Mouse (Mus musculus): ENCODE measurements around the gene Olfr106-ps. TPM values are rescaled to one million over a fixed set of nuclear protein-coding genes. Genes with fewer than 3 reads are reported as not detected.

Gene Olfr106-ps
- polyA plus RNA-seq (2012; rRNA removed): not detected in 2 replicates

DNA sequence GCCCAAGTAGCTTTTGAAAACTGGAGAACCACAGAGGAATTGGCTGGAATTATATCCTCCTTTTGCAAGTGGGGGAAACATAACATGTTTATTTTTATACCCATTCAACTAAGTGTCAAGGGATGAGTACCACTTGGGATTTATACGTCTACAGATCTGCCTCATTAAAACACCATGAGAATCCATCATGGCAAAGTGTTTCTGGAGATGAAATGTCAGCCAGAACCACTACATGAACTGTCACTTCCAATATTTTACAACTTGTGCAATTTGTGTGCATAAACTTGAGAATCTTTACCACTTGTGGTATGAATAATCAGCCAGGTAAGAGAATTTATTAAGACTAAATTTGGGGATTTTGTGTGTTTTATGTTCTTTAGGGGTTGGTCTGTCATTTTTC lies at the start of gene Olfr106-ps:
Olfr106-ps (plus strand) TSS at position 301 of the 400 bp plus-strand sequence.
- TF ChIP-seq POLR2A (IDR thresholded peaks at IDR 0.05; ENCODE audit: borderline replicate concordance, extremely low read depth, insufficient read depth, insufficient read length, poor library complexity, severe bottlenecking) (no peak), CTCF (IDR thresholded peaks at IDR 0.05; ENCODE audit: borderline replicate concordance, extremely low read depth, insufficient read depth, insufficient read length) (no peak)
- no peak for DNase-seq (ENCODE audit: low read depth)

DNA sequence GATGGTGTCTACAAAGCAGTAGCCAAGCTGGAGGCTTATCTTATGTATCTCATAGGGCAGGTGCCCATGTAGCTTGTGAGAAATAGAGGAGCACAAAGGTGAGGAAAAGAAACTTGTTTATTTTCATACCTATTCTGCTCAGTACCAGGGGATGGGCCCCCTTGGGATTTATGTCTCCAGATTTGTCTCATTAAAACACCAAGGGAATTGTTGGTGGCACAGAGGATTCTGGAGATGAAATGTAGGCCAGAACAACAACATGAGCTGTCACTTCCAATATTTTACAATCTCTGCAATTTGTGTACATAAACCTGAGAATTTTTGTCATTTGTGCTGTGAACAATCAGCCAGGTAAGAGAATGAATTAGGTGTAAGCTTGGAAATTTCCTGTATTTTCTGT lies 30.9 kb upstream of the Olfr106-ps start, which contains the start of gene Olfr104-ps:
Olfr104-ps (plus strand) TSS at position 301 of the 400 bp plus-strand sequence.
- no peak for TF ChIP-seq CTCF (IDR thresholded peaks at IDR 0.05; ENCODE audit: borderline replicate concordance, extremely low read depth, insufficient read depth, insufficient read length)
- DNase-seq (ENCODE audit: low read depth): no peak

DNA sequence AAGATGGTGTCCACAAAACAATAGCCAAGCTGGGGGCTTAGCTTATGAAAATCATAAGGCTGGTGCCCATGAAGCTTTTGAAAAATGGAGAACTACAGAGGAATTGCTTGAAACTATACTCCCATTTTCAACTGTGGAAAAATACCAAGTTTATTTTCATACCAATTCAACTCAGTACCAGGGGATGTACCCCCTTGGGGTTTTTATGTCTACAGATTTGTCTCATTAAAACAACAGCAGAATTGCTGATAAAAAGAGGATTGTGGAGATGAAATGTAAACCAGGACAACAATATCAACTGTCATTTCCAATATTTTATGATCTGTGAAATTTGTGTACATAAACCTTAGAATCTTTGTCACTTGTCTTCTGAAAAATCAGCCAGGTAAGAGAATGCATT lies 11.5 kb upstream of the Olfr106-ps start, which contains the start of gene Olfr105-ps:
Olfr105-ps (plus strand) TSS at position 301 of the 400 bp plus-strand sequence.
- TF ChIP-seq CTCF (IDR thresholded peaks at IDR 0.05; ENCODE audit: borderline replicate concordance, extremely low read depth, insufficient read depth, insufficient read length) (no peak), POLR2A (IDR thresholded peaks at IDR 0.05; ENCODE audit: borderline replicate concordance, extremely low read depth, insufficient read depth, insufficient read length, poor library complexity, severe bottlenecking) (no peak)
- DNase-seq (ENCODE audit: low read depth): no peak

GRCm38 (mm10) chr17:37398926-37399325 lies 8.7 kb downstream of the Olfr106-ps start, which contains the start of gene Olfr107:
TSS of gene Olfr107 (plus strand) at chr17:37399226.
- TF ChIP-seq CTCF (IDR thresholded peaks at IDR 0.05; ENCODE audit: borderline replicate concordance, extremely low read depth, insufficient read depth, insufficient read length): no peak
- TF ChIP-seq POLR2A (IDR thresholded peaks at IDR 0.05; ENCODE audit: borderline replicate concordance, extremely low read depth, insufficient read depth, insufficient read length, poor library complexity, severe bottlenecking): no peak
- DNase-seq (ENCODE audit: low read depth): no peak

DNA sequence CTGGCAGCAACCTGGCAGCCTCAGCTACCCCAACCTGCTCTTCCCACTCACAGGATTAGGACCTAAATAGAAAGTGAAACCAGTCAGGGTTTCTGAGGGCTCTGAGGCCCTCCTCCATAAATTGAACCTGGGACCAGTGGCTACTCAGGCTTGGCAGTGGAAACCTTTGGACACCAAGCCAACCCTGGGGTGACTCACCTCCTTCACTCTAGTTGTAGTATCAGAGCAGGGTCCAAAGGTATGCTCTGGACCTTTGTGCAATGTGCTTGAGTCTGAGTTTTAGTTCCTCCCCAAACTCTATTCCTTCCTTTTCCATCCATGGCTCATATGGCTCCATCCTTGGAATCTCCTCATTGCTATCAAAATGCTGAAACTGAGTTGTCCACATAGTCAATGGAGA lies 23.2 kb downstream of the Olfr106-ps start:
- TF ChIP-seq POLR2A (IDR thresholded peaks at IDR 0.05; ENCODE audit: borderline replicate concordance, extremely low read depth, insufficient read depth, insufficient read length, poor library complexity, severe bottlenecking) (no peak), CTCF (IDR thresholded peaks at IDR 0.05; ENCODE audit: borderline replicate concordance, extremely low read depth, insufficient read depth, insufficient read length) (no peak)
- DNase-seq (ENCODE audit: low read depth): no peak

DNA sequence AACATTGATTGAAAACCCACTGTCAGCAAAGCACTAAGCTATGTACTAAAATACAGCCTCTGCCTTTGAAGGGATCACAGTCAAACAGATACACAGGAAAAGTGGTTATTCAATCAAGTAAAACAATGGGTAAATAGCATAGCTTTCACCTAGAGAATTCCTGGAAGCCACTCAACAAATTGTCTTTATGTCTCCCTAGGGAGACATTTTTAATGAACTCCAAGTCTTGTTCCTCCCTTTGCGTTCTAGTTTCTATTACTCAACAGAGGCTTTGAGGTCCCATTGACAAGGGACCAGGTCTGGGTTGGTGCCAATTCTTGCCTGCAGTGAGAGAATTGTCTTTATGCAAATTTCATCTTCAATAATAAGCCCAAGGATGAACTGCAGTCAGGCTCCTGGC lies 55.0 kb downstream of the Olfr106-ps start, which contains the start of gene Olfr108:
Olfr108 (plus strand) TSS at position 301 of the 400 bp plus-strand sequence.
- TF ChIP-seq CTCF (IDR thresholded peaks at IDR 0.05; ENCODE audit: borderline replicate concordance, extremely low read depth, insufficient read depth, insufficient read length) (no peak), POLR2A (IDR thresholded peaks at IDR 0.05; ENCODE audit: borderline replicate concordance, extremely low read depth, insufficient read depth, insufficient read length, poor library complexity, severe bottlenecking) (no peak)
- no peak for DNase-seq (ENCODE audit: low read depth)

Other genes starting within 250 kb of the Olfr106-ps start
- gene Olfr93, start 228.9 kb upstream of the Olfr106-ps start, polyA plus RNA-seq (2012; rRNA removed): not detected in 2 replicates
- not detected in 2 replicates for gene Ubd, start 196.5 kb upstream of the Olfr106-ps start, polyA plus RNA-seq (2012; rRNA removed)
- not detected in 2 replicates for gene Olfr94, start 189.4 kb upstream of the Olfr106-ps start, polyA plus RNA-seq (2012; rRNA removed)
- 0.03 and 0.05 TPM in 2 replicates for gene Olfr95, start 177.3 kb upstream of the Olfr106-ps start, polyA plus RNA-seq (2012; rRNA removed)
- gene Olfr96, start 170.2 kb upstream of the Olfr106-ps start, polyA plus RNA-seq (2012; rRNA removed): not detected in 2 replicates
- gene Olfr97, start 153.1 kb upstream of the Olfr106-ps start, polyA plus RNA-seq (2012; rRNA removed): not detected in 2 replicates
- gene Olfr98, start 126.6 kb upstream of the Olfr106-ps start, polyA plus RNA-seq (2012; rRNA removed): not detected in 2 replicates
- 0.42 and 0.68 TPM in 2 replicates for gene H2-M3, start 120.2 kb upstream of the Olfr106-ps start, polyA plus RNA-seq (2012; rRNA removed)
- gene Olfr99, start 106.9 kb upstream of the Olfr106-ps start, polyA plus RNA-seq (2012; rRNA removed): not detected in 2 replicates
- gene Olfr101, start 86.1 kb upstream of the Olfr106-ps start, polyA plus RNA-seq (2012; rRNA removed): not detected in 2 replicates
- gene Olfr102, start 73.3 kb upstream of the Olfr106-ps start, polyA plus RNA-seq (2012; rRNA removed): not detected in 2 replicates
- gene Olfr103, start 50.7 kb upstream of the Olfr106-ps start, polyA plus RNA-seq (2012; rRNA removed): not detected in 2 replicates
- not detected in 2 replicates for gene Olfr104-ps, start 30.8 kb upstream of the Olfr106-ps start, polyA plus RNA-seq (2012; rRNA removed)
- not detected in 2 replicates for gene Olfr105-ps, start 11.4 kb upstream of the Olfr106-ps start, polyA plus RNA-seq (2012; rRNA removed)
- not detected in 2 replicates for gene Olfr107, start 8.8 kb downstream of the Olfr106-ps start, polyA plus RNA-seq (2012; rRNA removed)
- not detected in 2 replicates for gene Olfr108, start 55.1 kb downstream of the Olfr106-ps start, polyA plus RNA-seq (2012; rRNA removed)
- not detected in 2 replicates for gene Olfr109, start 68.5 kb downstream of the Olfr106-ps start, polyA plus RNA-seq (2012; rRNA removed)
- gene H2-M2, start 93.2 kb downstream of the Olfr106-ps start, polyA plus RNA-seq (2012; rRNA removed): not detected in 2 replicates
- not detected in 2 replicates for gene Olfr110, start 102.1 kb downstream of the Olfr106-ps start, polyA plus RNA-seq (2012; rRNA removed)
- gene Olfr111, start 117.6 kb downstream of the Olfr106-ps start, polyA plus RNA-seq (2012; rRNA removed): 0.04 and 0.08 TPM in 2 replicates
- gene Olfr112, start 179.1 kb downstream of the Olfr106-ps start, polyA plus RNA-seq (2012; rRNA removed): not detected in 2 replicates
- not detected in 2 replicates for gene Olfr113, start 187.3 kb downstream of the Olfr106-ps start, polyA plus RNA-seq (2012; rRNA removed)
- not detected in 2 replicates for gene Olfr114, start 202.3 kb downstream of the Olfr106-ps start, polyA plus RNA-seq (2012; rRNA removed)
- gene Olfr115, start 236.7 kb downstream of the Olfr106-ps start, polyA plus RNA-seq (2012; rRNA removed): not detected in 2 replicates
- gene Olfr116, start 236.8 kb downstream of the Olfr106-ps start, polyA plus RNA-seq (2012; rRNA removed): not detected in 2 replicates